Mouse (Mus musculus) MEL (cell line): ENCODE measurements around the gene Dgkg.

Experiments
- CHD1 ChIP-seq: IDR thresholded peaks from 2 replicates; pipeline ENCODE4 v1.6.1; 2012; ENCODE audit warnings: low read depth, mild to moderate bottlenecking, inconsistent platforms, low read length, improper control_type of control experiment
- CTCF ChIP-seq, 3 experiments: IDR thresholded peaks in 2 of 3; conservative IDR thresholded peaks in 1 of 3; 2 replicates each; pipeline ENCODE4 v1.5.1; 2011 to 2012; ENCODE audit warnings: low read length in 3 of 3, low read depth in 2 of 3, mild to moderate bottlenecking in 2 of 3, improper control_type of control experiment in 1 of 3, inconsistent platforms in 1 of 3, mixed read lengths in 1 of 3, moderate library complexity in 1 of 3; ENCODE audit not compliant: control insufficient read depth in 1 of 3, insufficient read depth in 1 of 3, poor library complexity in 1 of 3, severe bottlenecking in 1 of 3
- EP300 ChIP-seq, 2 experiments: IDR thresholded peaks; 2 replicates each; pipeline ENCODE4 v1.6.1; 2011; ENCODE audit warnings: improper control_type of control experiment in 2 of 2, low read length in 2 of 2, low read depth in 1 of 2, mild to moderate bottlenecking in 1 of 2
- ETS1 ChIP-seq: IDR thresholded peaks from 2 replicates; pipeline ENCODE4 v1.6.1; 2012; ENCODE audit warnings: low read depth, mild to moderate bottlenecking, inconsistent platforms, low read length, improper control_type of control experiment, moderate library complexity
- GATA1 ChIP-seq: IDR thresholded peaks from 2 replicates; pipeline ENCODE4 v1.6.1; 2011; ENCODE audit warnings: low read depth, low read length, improper control_type of control experiment
- KAT2A ChIP-seq: conservative IDR thresholded peaks from 2 replicates; pipeline ENCODE4 v1.6.1; 2012; ENCODE audit warnings: low read depth, low read length, improper control_type of control experiment, inconsistent platforms
- MAFK ChIP-seq: IDR thresholded peaks from 2 replicates; pipeline ENCODE4 v1.6.1; 2011; ENCODE audit warnings: low read depth, mild to moderate bottlenecking, low read length, improper control_type of control experiment, borderline replicate concordance
- MEF2A ChIP-seq: IDR thresholded peaks from 2 replicates; pipeline ENCODE4 v1.6.1; 2014; ENCODE audit warnings: low read depth, mild to moderate bottlenecking, inconsistent platforms, low read length, improper control_type of control experiment; ENCODE audit not compliant: poor library complexity, insufficient replicate concordance, severe bottlenecking; ENCODE audit errors: extremely low read depth
- POLR2A ChIP-seq, 2 experiments: IDR thresholded peaks; 2 replicates each; pipeline ENCODE4 v1.6.1; 2011 to 2012; ENCODE audit warnings: low read length in 2 of 2, mild to moderate bottlenecking in 2 of 2, control low read depth in 1 of 2, improper control_type of control experiment in 1 of 2, low read depth in 1 of 2, moderate library complexity in 1 of 2; ENCODE audit not compliant: control insufficient read depth in 1 of 2, insufficient read depth in 1 of 2, poor library complexity in 1 of 2
- RAD21 ChIP-seq: IDR thresholded peaks from 2 replicates; pipeline ENCODE4 v1.6.1; 2011; ENCODE audit warnings: mild to moderate bottlenecking, low read depth, low read length, improper control_type of control experiment

DNA sequence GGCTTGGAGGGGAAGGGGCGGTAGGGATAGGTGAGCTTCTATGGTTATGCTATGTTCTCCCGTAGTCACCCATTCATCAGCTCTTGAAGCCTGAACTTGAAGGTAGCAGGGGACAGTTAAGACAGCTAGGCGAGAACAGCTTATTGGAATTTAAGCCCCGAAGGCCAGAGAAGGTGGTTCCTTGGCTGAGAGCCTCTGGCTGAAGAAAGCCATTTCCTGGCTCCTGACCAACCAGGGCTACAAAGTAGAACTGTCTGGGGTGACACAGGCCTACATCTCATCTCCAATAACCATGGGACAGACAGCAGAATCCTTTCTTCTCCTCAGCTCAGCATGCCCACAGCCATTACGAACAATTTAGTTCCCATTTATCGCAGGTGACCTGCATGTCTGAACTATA, 125.2 kb downstream of the Dgkg start:
- no peak for TF ChIP-seq ETS1
- TF ChIP-seq KAT2A = no peak
- no peak for TF ChIP-seq CHD1
- no peak for TF ChIP-seq POLR2A (IDR thresholded peaks at IDR 0.05; ENCODE audit: control insufficient read depth in 1 of 2, insufficient read depth in 1 of 2, low read depth in 1 of 2, low read length in 2 of 2, poor library complexity in 1 of 2)
- TF ChIP-seq MAFK = no peak
- no peak for TF ChIP-seq CTCF (IDR thresholded peaks at IDR 0.05 in 2 of 3, conservative IDR thresholded peaks at IDR 0.05 in 1 of 3; ENCODE audit: control insufficient read depth in 1 of 3, insufficient read depth in 1 of 3, low read depth in 2 of 3, low read length in 3 of 3, poor library complexity in 1 of 3, severe bottlenecking in 1 of 3)
- TF ChIP-seq GATA1 = no peak
- TF ChIP-seq EP300 (IDR thresholded peaks at IDR 0.05; ENCODE audit: low read depth in 1 of 2, low read length in 2 of 2) = no peak
- TF ChIP-seq MEF2A = no peak
- TF ChIP-seq RAD21 = no peak
